Mouse (Mus musculus) cerebellum, adult 2 months (tissue): ENCODE measurements around the gene Kmt2e.

ENCODE experiments used
- CTCF ChIP-seq: fragments of 200-500 bp; IDR thresholded peaks from 2 replicates; pipeline ENCODE4 v1.5.1; 2011; ENCODE audit warnings: low read depth, mild to moderate bottlenecking, control low read depth, low read length, moderate library complexity, borderline replicate concordance; ENCODE audit not compliant: insufficient read depth
- POLR2A ChIP-seq: fragments of 200-500 bp; IDR thresholded peaks from 2 replicates; pipeline ENCODE4 v1.6.1; 2011; ENCODE audit warnings: low read length, control low read depth, borderline replicate concordance; ENCODE audit not compliant: insufficient read depth

GRCm38 (mm10) chr5:23423036-23423435 is 11.2 kb upstream of the Kmt2e start:
- TF ChIP-seq CTCF (no peak), POLR2A (no peak)
